ENCODE assay signal across 16 mouse cellular contexts in genomic region chr17:85180471-85181060, GRCm38 (mm10).
DNase-seq lines count a peak whose midpoint lies in the region; ATAC-seq and TF ChIP-seq lines count a peak whose summit lies in the region.
"Had no signal": no experiment of that assay in that cellular context is flagged by ENCODE, and none has a peak within 500 bp of the region (broad histone marks: within the 10 kb centered on the region; RNA-seq: fewer than 3 reads in every experiment).

No protein-coding gene starts in this region.

- TF ChIP-seq CTCF in midbrain, postnatal 0 days (IDR thresholded peaks at IDR 0.05) = no peak

- 38% methylated on average over 14 of the region's 14 CpGs for WGBS in heart, embryonic 15.5 days
- WGBS in hindbrain, embryonic 15.5 days = 29% methylated on average over 14 of the region's 14 CpGs
- 29% methylated on average over 14 of the region's 14 CpGs for WGBS in midbrain, postnatal 0 days

- H3K4me2 ChIP-seq in heart, embryonic 15.5 days = peak overlapping the region; percentile 41; the same call in 1 of the 2 replicates
- peak overlapping the region; percentile 41 for H3K4me2 ChIP-seq in hindbrain, embryonic 15.5 days
- peak overlapping the region; percentile 18; the same call in 1 of the 2 replicates for H3K4me2 ChIP-seq in midbrain, postnatal 0 days (ENCODE audit: low read depth, low read length, poor library complexity, severe bottlenecking)
- H3K4me2 ChIP-seq: embryonic facial prominence, embryonic 15.5 days; limb, embryonic 12.5 days had no signal

- H3K9me3 ChIP-seq in heart, embryonic 15.5 days (replicated peaks) = no peaks in the 10 kb centered on the region
- H3K9me3 ChIP-seq in hindbrain, embryonic 15.5 days = no peaks in the 10 kb centered on the region
- no peaks in the 10 kb centered on the region for H3K9me3 ChIP-seq in midbrain, postnatal 0 days (ENCODE audit: low read length)
- H3K9me3 ChIP-seq: embryonic facial prominence, embryonic 15.5 days; limb, embryonic 12.5 days had no signal

- H3K36me3 ChIP-seq in heart, embryonic 15.5 days = no peaks in the 10 kb centered on the region
- no peaks in the 10 kb centered on the region for H3K36me3 ChIP-seq in hindbrain, embryonic 15.5 days
- H3K36me3 ChIP-seq in midbrain, postnatal 0 days (ENCODE audit: insufficient read depth, low read length) = no peaks in the 10 kb centered on the region
- H3K36me3 ChIP-seq: embryonic facial prominence, embryonic 15.5 days; limb, embryonic 12.5 days had no signal

- DNase-seq in heart, postnatal 14 days = no peak
- DNase-seq in embryo, embryonic 11 days = peak; percentile 24
- no peak for DNase-seq in midbrain, postnatal 0 days (ENCODE audit: low spot score)
- DNase-seq in adrenal gland, adult 2 months = no peak
- no peak for DNase-seq in cerebellum, postnatal 4 days (ENCODE audit: low spot score in 2 of 2)
- no peak for DNase-seq in c-Kit-positive CD71-positive TER-119-positive erythroid progenitor cells, embryonic 14.5 days (ENCODE audit: low spot score)
- DNase-seq: adrenal gland, postnatal 36 days; cerebellum, adult 2 months; forebrain, postnatal 0 days; gastrocnemius, postnatal 36 days; lung, adult 2 months; thymus, adult 18-20 months had no signal

- H3K4me3 ChIP-seq in heart, embryonic 15.5 days = 0 out of 2 replicates have a peak overlapping the region, but pooled peaks have one; percentile 11
- H3K4me3 ChIP-seq in hindbrain, embryonic 15.5 days = 0 out of 2 replicates have a peak overlapping the region, but pooled peaks have one; percentile 15
- H3K4me3 ChIP-seq in midbrain, postnatal 0 days (ENCODE audit: low read depth, low read length) = no peak overlapping the region
- H3K4me3 ChIP-seq: embryonic facial prominence, embryonic 15.5 days; limb, embryonic 12.5 days had no signal

- H3K4me1 ChIP-seq in heart, embryonic 15.5 days (replicated peaks) = peaks cover 9% of the 10 kb centered on the region; the same call in 1 of the 2 replicates
- H3K4me1 ChIP-seq in hindbrain, embryonic 15.5 days (replicated peaks) = peaks cover 7% of the 10 kb centered on the region
- H3K4me1 ChIP-seq in midbrain, postnatal 0 days (ENCODE audit: insufficient read depth, low read length) = no peaks in the 10 kb centered on the region
- H3K4me1 ChIP-seq: embryonic facial prominence, embryonic 15.5 days had no signal

- intact Hi-C loops in heart, postnatal 14 days (cut with DNase I) = no loop called here

- H3K27me3 ChIP-seq in heart, embryonic 15.5 days = no peaks in the 10 kb centered on the region
- H3K27me3 ChIP-seq in hindbrain, embryonic 15.5 days = no peaks in the 10 kb centered on the region
- no peaks in the 10 kb centered on the region for H3K27me3 ChIP-seq in midbrain, postnatal 0 days (ENCODE audit: insufficient read depth, low read length)
- H3K27me3 ChIP-seq: embryonic facial prominence, embryonic 15.5 days had no signal

- ATAC-seq in heart, embryonic 15.5 days (replicated peaks; ENCODE audit: insufficient number of reproducible peaks, insufficient read depth, low FRiP score, low read depth) = no peak
- ATAC-seq in hindbrain, embryonic 15.5 days (ENCODE audit: low FRiP score, low read depth) = peak; percentile 48
- no peak for ATAC-seq in midbrain, postnatal 0 days (ENCODE audit: low FRiP score)
- ATAC-seq: forebrain, postnatal 0 days had no signal

- no peak overlapping the region for H3K27ac ChIP-seq in heart, embryonic 15.5 days
- no peak overlapping the region for H3K27ac ChIP-seq in hindbrain, embryonic 15.5 days (replicated peaks)
- H3K27ac ChIP-seq in midbrain, postnatal 0 days (ENCODE audit: low read depth, low read length) = no peak overlapping the region
- H3K27ac ChIP-seq: embryonic facial prominence, embryonic 15.5 days; limb, embryonic 12.5 days had no signal

- H3K9ac ChIP-seq in heart, embryonic 15.5 days = no peak overlapping the region
- no peak overlapping the region for H3K9ac ChIP-seq in hindbrain, embryonic 15.5 days
- H3K9ac ChIP-seq in midbrain, postnatal 0 days (replicated peaks; ENCODE audit: low read length, poor library complexity, severe bottlenecking) = no peak overlapping the region
- H3K9ac ChIP-seq: embryonic facial prominence, embryonic 15.5 days; forebrain, postnatal 0 days; limb, embryonic 12.5 days had no signal
